Mouse (Mus musculus) thymus, adult 2 months (tissue): Measurements from ENCODE around the gene Mphosph9. TPM values are rescaled to one million over a fixed set of nuclear protein-coding genes. Genes with fewer than 3 reads are reported as not detected.

Experiments used
- DNase-seq: peaks from one replicate; pipeline ENCODE4 v3.0.0; 2021
- H3K27ac ChIP-seq: fragments of 200-500 bp; 2 replicates; pipeline ENCODE4 v1.5.1; 2012; ENCODE audit warnings: low read length, control low read depth; ENCODE audit not compliant: control insufficient read depth, insufficient read depth
- H3K27me3 ChIP-seq: fragments of 200-500 bp; 2 replicates; pipeline ENCODE4 v1.6.1; 2012; ENCODE audit warnings: mild to moderate bottlenecking, low read length, moderate library complexity, mixed read lengths; ENCODE audit not compliant: control insufficient read depth, insufficient read depth
- H3K36me3 ChIP-seq: fragments of 200-500 bp; 2 replicates; pipeline ENCODE4 v1.6.1; 2012; ENCODE audit warnings: mild to moderate bottlenecking, low read length, moderate library complexity; ENCODE audit not compliant: control insufficient read depth, insufficient read depth
- H3K4me1 ChIP-seq: fragments of 200-500 bp; replicated peaks from 2 replicates; pipeline ENCODE4 v1.6.1; 2012; ENCODE audit warnings: low read length; ENCODE audit not compliant: control insufficient read depth, insufficient read depth
- H3K4me3 ChIP-seq: fragments of 200-500 bp; 2 replicates; pipeline ENCODE4 v1.5.1; 2012; ENCODE audit warnings: mild to moderate bottlenecking, low read length, control low read depth, moderate library complexity; ENCODE audit not compliant: control insufficient read depth, insufficient read depth
- CTCF ChIP-seq: fragments of 200-500 bp; IDR thresholded peaks from 2 replicates; pipeline ENCODE4 v1.5.1; 2012; ENCODE audit warnings: mild to moderate bottlenecking, control low read depth, low read length, moderate library complexity, borderline replicate concordance; ENCODE audit not compliant: control insufficient read depth, poor library complexity, insufficient read depth; ENCODE audit errors: extremely low read depth
- POLR2A ChIP-seq: fragments of 200-500 bp; IDR thresholded peaks from 2 replicates; pipeline ENCODE4 v1.6.1; 2012; ENCODE audit warnings: mild to moderate bottlenecking, low read length, control low read depth, moderate library complexity; ENCODE audit not compliant: control insufficient read depth, poor library complexity, insufficient read depth; ENCODE audit errors: extremely low read depth
- WGBS: fragments of 180-500 bp; shearing (Covaris S2); methylation state at CpG from one replicate; pipeline ENCODE4 v1.1.7; 2018; 5-methylcytosine and 5-hydroxymethylcytosine counted together
- polyA plus RNA-seq: library from polyadenylated mRNA; depleted of rRNA; stranded (reverse); fragments of >200 nt; gene quantifications from 2 replicates; pipeline ENCODE4 v1.2.3, GENCODE M21; 2012; rRNA removed

Mphosph9 gene
- polyA plus RNA-seq, 1 experiment = 16.2 TPM

- no peaks in the 10 kb centered on the region for H3K36me3 ChIP-seq
- no peak for DNase-seq
- TF ChIP-seq CTCF (no peak), POLR2A (no peak)
- H3K4me1 ChIP-seq = peaks cover 14% of the 10 kb centered on the region; the same call in 1 of the 2 replicates
- no peak overlapping the region for H3K27ac ChIP-seq
- no peak overlapping the region for H3K4me3 ChIP-seq
- 91% methylated on average over 9 of the region's 9 CpGs for WGBS
- no peaks in the 10 kb centered on the region for H3K27me3 ChIP-seq
These were observed 122.6 kb downstream of the Mphosph9 start for GRCm38 (mm10) chr5:124205211-124205610.

- DNase-seq = no peak
- Histone ChIP-seq H3K36me3 (no peaks in the 10 kb centered on the region), H3K27ac (no peak overlapping the region), H3K4me3 (no peak overlapping the region), H3K4me1 (peaks cover 18% of the 10 kb centered on the region; the same call in 1 of the 2 replicates), H3K27me3 (no peaks in the 10 kb centered on the region)
- no peak for TF ChIP-seq CTCF
- TF ChIP-seq POLR2A = no peak
- WGBS = 96% methylated on average over 9 of the region's 9 CpGs
These were observed 123.5 kb downstream of the Mphosph9 start for GRCm38 (mm10) chr5:124204127-124204794.

GRCm38 (mm10) chr5:124203251-124203650, 124.5 kb downstream of the Mphosph9 start:
- Histone ChIP-seq H3K4me3 (no peak overlapping the region), H3K4me1 (peaks cover 22% of the 10 kb centered on the region; the same call in 1 of the 2 replicates), H3K27ac (no peak overlapping the region), H3K36me3 (no peaks in the 10 kb centered on the region), H3K27me3 (no peaks in the 10 kb centered on the region)
- no peak for TF ChIP-seq CTCF
- no peak for TF ChIP-seq POLR2A
- 98% methylated on average over 4 of the region's 4 CpGs for WGBS
- no peak for DNase-seq

GRCm38 (mm10) chr5:124202071-124202470, 125.7 kb downstream of the Mphosph9 start:
- H3K4me1 ChIP-seq = peaks cover 19% of the 10 kb centered on the region
- TF ChIP-seq POLR2A (no peak), CTCF (no peak)

GRCm38 (mm10) chr5:124201564-124201963, 126.2 kb downstream of the Mphosph9 start:
- Histone ChIP-seq H3K27ac (no peak overlapping the region), H3K36me3 (no peaks in the 10 kb centered on the region), H3K4me3 (no peak overlapping the region), H3K4me1 (peaks cover 22% of the 10 kb centered on the region), H3K27me3 (no peaks in the 10 kb centered on the region)
- 85% methylated on average over 2 of the region's 2 CpGs for WGBS
- no peak for DNase-seq
- TF ChIP-seq POLR2A = no peak

More at GRCm38 (mm10) chr5:124202071-124202470, 125.7 kb downstream of the Mphosph9 start:
- H3K27me3 ChIP-seq = no peaks in the 10 kb centered on the region
- H3K36me3 ChIP-seq = no peaks in the 10 kb centered on the region
- WGBS = 92% methylated on average over 4 of the region's 4 CpGs
- H3K27ac ChIP-seq = no peak overlapping the region
- no peak overlapping the region for H3K4me3 ChIP-seq
- DNase-seq = no peak

Other genes with a start within 250 kb of the Mphosph9 start
- gene Abcb9, start 232.2 kb downstream of the Mphosph9 start, polyA plus RNA-seq = 48.2 and 54.0 TPM in 2 replicates
- gene Ogfod2, start 215.7 kb downstream of the Mphosph9 start, polyA plus RNA-seq = 87.7 and 88.9 TPM in 2 replicates
- 50.8 and 53.5 TPM in 2 replicates for gene Arl6ip4, start 211.9 kb downstream of the Mphosph9 start, polyA plus RNA-seq
- 279 and 356 TPM in 2 replicates for gene Pitpnm2, start 78.2 kb downstream of the Mphosph9 start, polyA plus RNA-seq
- gene 2810006K23Rik, start 117 bp upstream of the Mphosph9 start, polyA plus RNA-seq = 5.7 and 6.4 TPM in 2 replicates
- gene Cdk2ap1, start 35.1 kb upstream of the Mphosph9 start, polyA plus RNA-seq = 191 and 206 TPM in 2 replicates
- gene Sbno1, start 98.0 kb upstream of the Mphosph9 start, polyA plus RNA-seq = 36.3 and 40.8 TPM in 2 replicates
- gene Kmt5a, start 112.0 kb upstream of the Mphosph9 start, polyA plus RNA-seq = 76.5 and 92.5 TPM in 2 replicates
- gene Rilpl2, start 150.4 kb upstream of the Mphosph9 start, polyA plus RNA-seq = 38.5 and 38.6 TPM in 2 replicates
- gene Snrnp35, start 155.2 kb upstream of the Mphosph9 start, polyA plus RNA-seq = 4.6 and 5.0 TPM in 2 replicates
- gene Rilpl1, start 203.4 kb upstream of the Mphosph9 start, polyA plus RNA-seq = 3.6 and 9.5 TPM in 2 replicates
- 134 and 198 TPM in 2 replicates for gene Tmed2, start 212.7 kb upstream of the Mphosph9 start, polyA plus RNA-seq
- 33.2 and 38.5 TPM in 2 replicates for gene Ddx55, start 224.9 kb upstream of the Mphosph9 start, polyA plus RNA-seq